Mouse (Mus musculus) liver, embryonic 12.5 days (tissue): Measurements from ENCODE around the gene Pcmt1. TPM values are rescaled to one million over a fixed set of nuclear protein-coding genes. Genes with fewer than 3 reads are reported as not detected.

ENCODE experiments used
- ATAC-seq: fragments of 200-750 bp; cut with Nextera tagmentation; 2 replicates; pipeline ENCODE4 v1.8.0; 2017; ENCODE audit warnings: moderate number of reproducible peaks, mild to moderate bottlenecking, moderate library complexity
- H3K27ac ChIP-seq: fragments of 300-500 bp; sonication (generic); 2 replicates; pipeline ENCODE4 v1.5.1; 2016; ENCODE audit warnings: mild to moderate bottlenecking
- H3K27me3 ChIP-seq: fragments of 300-500 bp; sonication (generic); replicated peaks from 2 replicates; pipeline ENCODE4 v1.6.1; 2016; ENCODE audit warnings: mild to moderate bottlenecking, moderate library complexity
- H3K36me3 ChIP-seq: fragments of 300-500 bp; sonication (generic); 2 replicates; pipeline ENCODE4 v1.6.1; 2016; ENCODE audit warnings: mild to moderate bottlenecking, moderate library complexity
- H3K4me1 ChIP-seq: fragments of 300-500 bp; sonication (generic); 2 replicates; pipeline ENCODE4 v1.6.1; 2016
- H3K4me2 ChIP-seq: fragments of 300-500 bp; sonication (generic); 2 replicates; pipeline ENCODE4 v1.6.1; 2016; ENCODE audit warnings: mild to moderate bottlenecking, moderate library complexity
- H3K4me3 ChIP-seq: fragments of 300-500 bp; sonication (generic); 2 replicates; pipeline ENCODE4 v1.5.1; 2016; ENCODE audit warnings: mild to moderate bottlenecking, moderate library complexity
- H3K9ac ChIP-seq: fragments of 300-500 bp; sonication (generic); 2 replicates; pipeline ENCODE4 v1.6.1; 2016; ENCODE audit warnings: mild to moderate bottlenecking, moderate library complexity
- H3K9me3 ChIP-seq: fragments of 300-500 bp; sonication (generic); replicated peaks from 2 replicates; pipeline ENCODE4 v1.6.1; 2016; ENCODE audit warnings: mild to moderate bottlenecking, moderate library complexity
- WGBS: fragments of 180-500 bp; shearing (Covaris S2); methylation state at CpG from one replicate; pipeline ENCODE4 v1.1.7; 2016; ENCODE audit not compliant: insufficient replicate concordance; 5-methylcytosine and 5-hydroxymethylcytosine counted together
- polyA plus RNA-seq: library from polyadenylated mRNA; unstranded; fragments of >200 nt; fragmentation: Nextera tagmentation; extraction: Ambion mirVana; gene quantifications from 2 replicates; pipeline ENCODE4 v1.2.1, GENCODE M21; 2016

Pcmt1 gene
- polyA plus RNA-seq, 1 experiment from 2014 or later: 121 TPM

DNA sequence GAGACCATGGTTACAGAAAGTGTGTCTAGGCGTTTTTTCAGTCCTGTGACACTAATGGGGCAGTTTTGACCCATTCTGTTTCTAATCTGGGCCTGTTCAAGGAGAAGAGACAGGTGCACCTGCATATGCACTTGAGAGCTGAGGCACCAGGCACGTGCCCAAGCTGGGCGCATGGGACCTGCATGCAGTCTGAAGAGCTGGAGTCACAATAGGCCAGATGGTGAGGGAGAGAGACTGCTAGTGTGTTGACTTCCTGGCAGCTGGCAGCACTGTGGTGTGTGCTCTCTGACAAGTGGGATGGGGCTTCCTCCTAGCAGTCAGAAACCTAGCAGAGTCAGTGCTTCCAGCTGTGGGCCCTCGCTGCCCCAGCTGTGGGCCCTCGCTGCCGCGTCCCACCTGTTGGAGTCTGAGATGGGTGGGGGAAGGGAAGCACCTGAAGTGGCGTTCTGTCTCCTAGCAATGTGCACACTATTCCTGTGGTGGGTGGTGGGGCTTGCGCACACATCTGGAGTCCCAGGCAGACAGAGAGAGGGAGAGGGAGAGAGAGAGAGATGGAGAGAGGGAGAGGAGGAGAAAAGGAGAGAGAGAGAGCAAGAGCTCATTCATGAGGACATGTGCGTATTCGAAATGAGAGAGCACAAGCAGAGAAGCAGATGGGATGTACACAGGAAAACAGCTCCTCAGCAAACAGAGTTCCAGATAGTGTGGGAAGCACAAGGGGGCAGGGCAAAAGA, 98.6 kb downstream of the Pcmt1 start:
- no peaks in the 10 kb centered on the region for H3K36me3 ChIP-seq
- H3K9ac ChIP-seq: no peak overlapping the region
- H3K9me3 ChIP-seq: no peaks in the 10 kb centered on the region
- no peak for ATAC-seq
- 23% methylated on average over 11 of the region's 11 CpGs for WGBS
- H3K4me3 ChIP-seq: no peak overlapping the region
- 0 out of 2 replicates have a peak, but pooled peaks cover 2% of the 10 kb centered on the region for H3K27me3 ChIP-seq
- no peak overlapping the region for H3K4me2 ChIP-seq
- H3K27ac ChIP-seq: no peak overlapping the region
- H3K4me1 ChIP-seq: no peaks in the 10 kb centered on the region

- Histone ChIP-seq H3K36me3 (no peaks in the 10 kb centered on the region), H3K9me3 (no peaks in the 10 kb centered on the region), H3K4me3 (no peak overlapping the region), H3K27me3 (0 out of 2 replicates have a peak, but pooled peaks cover 2% of the 10 kb centered on the region), H3K4me1 (no peaks in the 10 kb centered on the region), H3K27ac (no peak overlapping the region), H3K4me2 (no peak overlapping the region), H3K9ac (no peak overlapping the region)
- WGBS: 79% methylated on average over 2 of the region's 2 CpGs
- no peak for ATAC-seq
These were observed 99.5 kb downstream of the Pcmt1 start for GRCm38 (mm10) chr10:7581401-7581800.

Other genes with a start within 250 kb of the Pcmt1 start
- gene Ulbp1, start 207.5 kb downstream of the Pcmt1 start, polyA plus RNA-seq: 1.6 and 2.9 TPM in 2 replicates
- 1.6 and 1.8 TPM in 2 replicates for gene Lrp11, start 91.3 kb downstream of the Pcmt1 start, polyA plus RNA-seq
- 40.8 and 43.2 TPM in 2 replicates for gene Nup43, start 13.6 kb downstream of the Pcmt1 start, polyA plus RNA-seq
- 5.1 and 5.2 TPM in 2 replicates for gene Lats1, start 78 bp upstream of the Pcmt1 start, polyA plus RNA-seq
- 41.1 and 42.1 TPM in 2 replicates for gene Katna1, start 44.9 kb upstream of the Pcmt1 start, polyA plus RNA-seq
- gene Ginm1, start 111.7 kb upstream of the Pcmt1 start, polyA plus RNA-seq: 32.5 and 33.1 TPM in 2 replicates
- 34.6 and 35.1 TPM in 2 replicates for gene Ppil4, start 111.8 kb upstream of the Pcmt1 start, polyA plus RNA-seq
- 0.07 and 0.14 TPM in 2 replicates for gene Zc3h12d, start 151.3 kb upstream of the Pcmt1 start, polyA plus RNA-seq